Mouse (Mus musculus): ENCODE measurements at regions not wholly inside any gene's neighbourhood (a gene's known extent, or its start where the extent isn't known, plus 50 kb on each side); places are given as distances from the start of the nearest gene placed in this dataset.

GRCm38 (mm10) chr16:24154816-24155357, 166.2 kb upstream of the Bcl6 start:
- ATAC-seq (ENCODE audit: insufficient read depth, low FRiP score, low read depth): no peak
- 55% methylated on average over 4 of the region's 4 CpGs for WGBS
- no peak overlapping the region for H3K27ac ChIP-seq
- no peaks in the 10 kb centered on the region for H3K9me3 ChIP-seq
- no peaks in the 10 kb centered on the region for H3K27me3 ChIP-seq (replicated peaks)
- H3K9ac ChIP-seq: no peak overlapping the region
- H3K4me1 ChIP-seq: no peaks in the 10 kb centered on the region; the same call in 1 of the 2 replicates
- H3K4me3 ChIP-seq (replicated peaks): no peak overlapping the region
- H3K36me3 ChIP-seq: no peaks in the 10 kb centered on the region
- H3K4me2 ChIP-seq: no peak overlapping the region

GRCm38 (mm10) chr16:24153943-24154342, 165.3 kb upstream of the Bcl6 start:
- no peak for ATAC-seq (ENCODE audit: insufficient read depth, low FRiP score, low read depth)
- WGBS: 31% methylated on average over 1 of the region's 1 CpGs

GRCm38 (mm10) chr16:24151831-24152247, 163.2 kb upstream of the Bcl6 start:
- no peaks in the 10 kb centered on the region for H3K9me3 ChIP-seq
- H3K36me3 ChIP-seq: no peaks in the 10 kb centered on the region
- no peak overlapping the region for H3K4me2 ChIP-seq
- no peak overlapping the region for H3K9ac ChIP-seq
- H3K27ac ChIP-seq: no peak overlapping the region
- H3K4me1 ChIP-seq: no peaks in the 10 kb centered on the region; the same call in 1 of the 2 replicates
- no peaks in the 10 kb centered on the region for H3K27me3 ChIP-seq (replicated peaks)
- H3K4me3 ChIP-seq (replicated peaks): no peak overlapping the region
- no peak for ATAC-seq (ENCODE audit: insufficient read depth, low FRiP score, low read depth)
- WGBS: 59% methylated on average over 7 of the region's 7 CpGs

More at GRCm38 (mm10) chr16:24153943-24154342, 165.3 kb upstream of the Bcl6 start:
- no peak overlapping the region for H3K9ac ChIP-seq
- no peak overlapping the region for H3K4me2 ChIP-seq
- no peaks in the 10 kb centered on the region for H3K9me3 ChIP-seq
- H3K27ac ChIP-seq: no peak overlapping the region
- H3K36me3 ChIP-seq: no peaks in the 10 kb centered on the region
- no peaks in the 10 kb centered on the region; the same call in 1 of the 2 replicates for H3K4me1 ChIP-seq
- H3K27me3 ChIP-seq (replicated peaks): no peaks in the 10 kb centered on the region
- H3K4me3 ChIP-seq (replicated peaks): no peak overlapping the region

- no peaks in the 10 kb centered on the region for H3K9me3 ChIP-seq
- no peaks in the 10 kb centered on the region for H3K36me3 ChIP-seq
- H3K9ac ChIP-seq: no peak overlapping the region
- no peaks in the 10 kb centered on the region; the same call in 1 of the 2 replicates for H3K4me1 ChIP-seq
- H3K27me3 ChIP-seq (replicated peaks): no peaks in the 10 kb centered on the region
- peak; percentile 53; the same call in 1 of the 2 replicates for ATAC-seq (ENCODE audit: insufficient read depth, low FRiP score, low read depth)
- no peak overlapping the region for H3K27ac ChIP-seq
- no peak overlapping the region for H3K4me2 ChIP-seq
- 36% methylated on average over 7 of the region's 7 CpGs for WGBS
- H3K4me3 ChIP-seq (replicated peaks): no peak overlapping the region
Observed at GRCm38 (mm10) chr16:24151178-24151725, 162.6 kb upstream of the Bcl6 start.

- Histone ChIP-seq H3K9ac (no peak overlapping the region), H3K27ac (no peak overlapping the region), H3K4me1 (no peaks in the 10 kb centered on the region; the same call in 1 of the 2 replicates), H3K27me3 (replicated peaks) (no peaks in the 10 kb centered on the region), H3K36me3 (no peaks in the 10 kb centered on the region), H3K4me3 (replicated peaks) (no peak overlapping the region), H3K4me2 (no peak overlapping the region), H3K9me3 (no peaks in the 10 kb centered on the region)
- 92% methylated on average over 2 of the region's 2 CpGs for WGBS
- no peak for ATAC-seq (ENCODE audit: insufficient read depth, low FRiP score, low read depth)
Observed at GRCm38 (mm10) chr16:24150512-24150911, 161.9 kb upstream of the Bcl6 start.

- H3K4me1 ChIP-seq: no peaks in the 10 kb centered on the region
- no peaks in the 10 kb centered on the region for H3K9me3 ChIP-seq
- no peak overlapping the region for H3K9ac ChIP-seq
- H3K36me3 ChIP-seq: no peaks in the 10 kb centered on the region
- no peak overlapping the region for H3K4me3 ChIP-seq (replicated peaks)
- no peaks in the 10 kb centered on the region for H3K27me3 ChIP-seq (replicated peaks)
- H3K4me2 ChIP-seq: no peak overlapping the region
- H3K27ac ChIP-seq: no peak overlapping the region
- WGBS: 90% methylated on average over 4 of the region's 4 CpGs
- ATAC-seq (ENCODE audit: insufficient read depth, low FRiP score, low read depth): no peak
Observed at GRCm38 (mm10) chr16:24149441-24149840, 160.8 kb upstream of the Bcl6 start.

- WGBS: 85% methylated on average over 3 of the region's 3 CpGs
- Histone ChIP-seq H3K9me3 (no peaks in the 10 kb centered on the region), H3K4me1 (no peaks in the 10 kb centered on the region), H3K36me3 (no peaks in the 10 kb centered on the region), H3K27me3 (replicated peaks) (no peaks in the 10 kb centered on the region), H3K4me2 (no peak overlapping the region), H3K27ac (no peak overlapping the region), H3K4me3 (replicated peaks) (no peak overlapping the region), H3K9ac (no peak overlapping the region)
- no peak for ATAC-seq (ENCODE audit: insufficient read depth, low FRiP score, low read depth)
Observed at GRCm38 (mm10) chr16:24143894-24144293, 155.2 kb upstream of the Bcl6 start.

- Histone ChIP-seq H3K27me3 (replicated peaks) (no peaks in the 10 kb centered on the region), H3K36me3 (no peaks in the 10 kb centered on the region), H3K9ac (no peak overlapping the region), H3K4me3 (replicated peaks) (no peak overlapping the region), H3K27ac (no peak overlapping the region), H3K4me1 (no peaks in the 10 kb centered on the region), H3K9me3 (no peaks in the 10 kb centered on the region), H3K4me2 (no peak overlapping the region)
- WGBS: 39% methylated on average over 5 of the region's 5 CpGs
- no peak for ATAC-seq (ENCODE audit: insufficient read depth, low FRiP score, low read depth)
Observed at GRCm38 (mm10) chr16:24142915-24143541, 154.4 kb upstream of the Bcl6 start.

GRCm38 (mm10) chr16:24139109-24139508, 150.5 kb upstream of the Bcl6 start:
- Histone ChIP-seq H3K9ac (no peak overlapping the region), H3K27me3 (replicated peaks) (no peaks in the 10 kb centered on the region), H3K4me2 (no peak overlapping the region), H3K4me3 (replicated peaks) (no peak overlapping the region), H3K36me3 (no peaks in the 10 kb centered on the region), H3K4me1 (no peaks in the 10 kb centered on the region), H3K9me3 (no peaks in the 10 kb centered on the region), H3K27ac (no peak overlapping the region)
- no peak for ATAC-seq (ENCODE audit: insufficient read depth, low FRiP score, low read depth)
- 88% methylated on average over 3 of the region's 3 CpGs for WGBS

- 80% methylated on average over 7 of the region's 7 CpGs for WGBS
Observed at GRCm38 (mm10) chr16:24137266-24138033, 148.8 kb upstream of the Bcl6 start.

GRCm38 (mm10) chr16:24136483-24137148, 148.0 kb upstream of the Bcl6 start:
- no peak for ATAC-seq (ENCODE audit: insufficient read depth, low FRiP score, low read depth)
- 52% methylated on average over 5 of the region's 5 CpGs for WGBS
- Histone ChIP-seq H3K4me1 (no peaks in the 10 kb centered on the region), H3K36me3 (no peaks in the 10 kb centered on the region), H3K27ac (no peak overlapping the region), H3K9ac (no peak overlapping the region), H3K4me2 (no peak overlapping the region), H3K9me3 (no peaks in the 10 kb centered on the region), H3K4me3 (replicated peaks) (no peak overlapping the region), H3K27me3 (replicated peaks) (no peaks in the 10 kb centered on the region)

More at GRCm38 (mm10) chr16:24137266-24138033, 148.8 kb upstream of the Bcl6 start:
- Histone ChIP-seq H3K9ac (no peak overlapping the region), H3K9me3 (no peaks in the 10 kb centered on the region), H3K27me3 (replicated peaks) (no peaks in the 10 kb centered on the region), H3K4me2 (no peak overlapping the region), H3K4me1 (no peaks in the 10 kb centered on the region), H3K36me3 (no peaks in the 10 kb centered on the region), H3K27ac (no peak overlapping the region), H3K4me3 (replicated peaks) (no peak overlapping the region)
- no peak for ATAC-seq (ENCODE audit: insufficient read depth, low FRiP score, low read depth)
